Mouse (Mus musculus) kidney, adult 2 months (tissue): Measurements from ENCODE around the gene Gabrp. TPM values are rescaled to one million over a fixed set of nuclear protein-coding genes. Genes with fewer than 3 reads are reported as not detected.

Experiments used
- DNase-seq: peaks from one replicate; pipeline ENCODE4 v3.0.0; 2021
- H3K27ac ChIP-seq: fragments of 200-500 bp; 2 replicates; pipeline ENCODE4 v1.5.1; 2012; ENCODE audit warnings: low read depth, low read length, control low read depth, inconsistent platforms; ENCODE audit not compliant: insufficient read depth
- H3K27me3 ChIP-seq: fragments of 200-500 bp; replicated peaks from 2 replicates; pipeline ENCODE4 v1.6.1; 2012; ENCODE audit warnings: mild to moderate bottlenecking, moderate library complexity, low read length, inconsistent platforms; ENCODE audit not compliant: control insufficient read depth, insufficient read depth
- H3K36me3 ChIP-seq: fragments of 200-500 bp; 2 replicates; pipeline ENCODE4 v1.6.1; 2012; ENCODE audit warnings: mild to moderate bottlenecking, moderate library complexity, low read length, inconsistent platforms; ENCODE audit not compliant: control insufficient read depth, insufficient read depth
- H3K4me1 ChIP-seq: fragments of 200-500 bp; 2 replicates; pipeline ENCODE4 v1.6.1; 2011; ENCODE audit warnings: low read length; ENCODE audit not compliant: control insufficient read depth, insufficient read depth
- H3K4me3 ChIP-seq: fragments of 200-500 bp; 2 replicates; pipeline ENCODE4 v1.5.1; 2011; ENCODE audit warnings: mild to moderate bottlenecking, low read depth, low read length, control low read depth; ENCODE audit not compliant: insufficient read depth
- CTCF ChIP-seq: fragments of 200-500 bp; conservative IDR thresholded peaks from 2 replicates; pipeline ENCODE4 v1.5.1; 2011; ENCODE audit warnings: low read depth, mild to moderate bottlenecking, control low read depth, low read length, moderate library complexity, mixed read lengths; ENCODE audit not compliant: insufficient read depth, insufficient read length
- POLR2A ChIP-seq: fragments of 200-500 bp; IDR thresholded peaks from one replicate; pipeline ENCODE4 v1.6.1; 2011; ENCODE audit warnings: low read depth, low read length, control low read depth
- WGBS: fragments of 180-500 bp; shearing (Covaris S2); methylation state at CpG from one replicate; pipeline ENCODE4 v1.1.7; 2018; 5-methylcytosine and 5-hydroxymethylcytosine counted together
- polyA plus RNA-seq: library from polyadenylated mRNA; depleted of rRNA; stranded (reverse); fragments of >200 nt; gene quantifications from 2 replicates; pipeline ENCODE4 v1.2.3, GENCODE M21; 2012; rRNA removed

Gene Gabrp
- polyA plus RNA-seq, 1 experiment = 0.31 TPM

DNA sequence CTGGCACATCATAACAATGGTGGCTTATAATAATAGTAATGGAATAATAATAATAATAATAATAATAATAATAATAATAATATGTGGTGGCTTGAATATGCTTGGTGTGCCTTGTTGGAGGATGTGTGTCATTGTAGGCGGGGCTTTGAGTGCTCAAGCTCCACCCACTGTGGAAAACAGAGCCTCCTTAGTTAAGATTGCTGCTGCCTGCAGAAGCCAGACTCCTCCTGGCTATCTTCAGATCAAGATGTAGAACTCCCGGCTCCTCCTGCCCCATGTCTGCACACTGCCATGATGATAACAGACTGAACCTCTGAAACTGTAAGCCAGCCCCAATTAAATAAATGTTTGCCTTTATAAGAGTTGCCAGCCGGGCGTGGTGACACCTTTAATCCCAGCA is 44.2 kb downstream of the Gabrp start:
- H3K36me3 ChIP-seq = no peaks in the 10 kb centered on the region
- 90% methylated on average over 4 of the region's 4 CpGs for WGBS
- no peak overlapping the region for H3K4me3 ChIP-seq
- no peaks in the 10 kb centered on the region for H3K27me3 ChIP-seq
- TF ChIP-seq POLR2A (no peak), CTCF (no peak)
- H3K4me1 ChIP-seq = no peaks in the 10 kb centered on the region
- H3K27ac ChIP-seq = no peak overlapping the region
- no peak for DNase-seq

- H3K4me1 ChIP-seq = no peaks in the 10 kb centered on the region
- no peaks in the 10 kb centered on the region for H3K27me3 ChIP-seq
- DNase-seq = no peak
- WGBS = 66% methylated on average over 3 of the region's 3 CpGs
- H3K27ac ChIP-seq = no peak overlapping the region
- TF ChIP-seq CTCF (no peak), POLR2A (no peak)
- no peaks in the 10 kb centered on the region for H3K36me3 ChIP-seq
- H3K4me3 ChIP-seq = no peak overlapping the region
Observed at GRCm38 (mm10) chr11:33533577-33533976, 45.2 kb downstream of the Gabrp start.

- Histone ChIP-seq H3K4me3 (no peak overlapping the region), H3K4me1 (no peaks in the 10 kb centered on the region), H3K27ac (no peak overlapping the region), H3K27me3 (no peaks in the 10 kb centered on the region), H3K36me3 (no peaks in the 10 kb centered on the region)
- DNase-seq = no peak
- WGBS = 17% methylated on average over 2 of the region's 2 CpGs
- no peak for TF ChIP-seq CTCF
- TF ChIP-seq POLR2A = no peak
Observed at GRCm38 (mm10) chr11:33529576-33529975, 49.2 kb downstream of the Gabrp start.

GRCm38 (mm10) chr11:33513376-33513991 is 65.3 kb downstream of the Gabrp start, which contains the start of gene Ranbp17:
Gene Ranbp17, minus strand, starts transcription at chr11:33513746.
- peak; percentile 30 for DNase-seq
- no peak within 1 kb of the TSS for H3K27ac ChIP-seq
- no peaks in the 10 kb centered on the region for H3K27me3 ChIP-seq
- H3K4me3 ChIP-seq = peak within 1 kb of the TSS; percentile 61
- TF ChIP-seq POLR2A (no peak), CTCF (no peak)
- WGBS = 2% methylated on average over 72 of the region's 72 CpGs
- H3K36me3 ChIP-seq = no peaks in the 10 kb centered on the region
- H3K4me1 ChIP-seq = no peaks in the 10 kb centered on the region

GRCm38 (mm10) chr11:33512854-33513375 is 65.8 kb downstream of the Gabrp start:
- DNase-seq = peak; percentile 27
- Histone ChIP-seq H3K27ac (no peak overlapping the region), H3K4me1 (no peaks in the 10 kb centered on the region)

GRCm38 (mm10) chr11:33509401-33509800 is 69.4 kb downstream of the Gabrp start:
- no peaks in the 10 kb centered on the region for H3K4me1 ChIP-seq
- no peak overlapping the region for H3K27ac ChIP-seq
- DNase-seq = no peak
- H3K27me3 ChIP-seq = no peaks in the 10 kb centered on the region
- H3K4me3 ChIP-seq = no peak overlapping the region
- H3K36me3 ChIP-seq = no peaks in the 10 kb centered on the region
- TF ChIP-seq CTCF (no peak), POLR2A (no peak)

More at GRCm38 (mm10) chr11:33512854-33513375, 65.8 kb downstream of the Gabrp start:
- Histone ChIP-seq H3K27me3 (no peaks in the 10 kb centered on the region), H3K4me3 (peak overlapping the region; percentile 61), H3K36me3 (no peaks in the 10 kb centered on the region)
- TF ChIP-seq CTCF (no peak; the same call in 1 of the 2 replicates), POLR2A (no peak)
- WGBS = under 1% methylated on average over 43 of the region's 43 CpGs

Other genes with a start within 250 kb of the Gabrp start
- gene Ranbp17, start 65.2 kb downstream of the Gabrp start, polyA plus RNA-seq = 0.42 and 0.45 TPM in 2 replicates
- gene D130052B06Rik, start 20.3 kb upstream of the Gabrp start, polyA plus RNA-seq = not detected in 2 replicates